Mouse (Mus musculus): ENCODE results near the gene Dhx8. TPM values are rescaled to one million over a fixed set of nuclear protein-coding genes. Genes with fewer than 3 reads are reported as not detected.

Gene Dhx8
- total RNA-seq, 4 experiments from 2014 or later = 30.7 to 36.4 (median 32.0) TPM

- no peak for DNase-seq (ENCODE audit: low spot score in 2 of 2)
Measured at GRCm38 (mm10) chr11:101798083-101798482, 65.4 kb downstream of the Dhx8 start.

- no peak for DNase-seq (ENCODE audit: low spot score in 2 of 2)
Measured at GRCm38 (mm10) chr11:101801386-101801785, 68.7 kb downstream of the Dhx8 start.

- no peak for DNase-seq (ENCODE audit: low spot score in 2 of 2)
Measured at GRCm38 (mm10) chr11:101805113-101805704, 72.5 kb downstream of the Dhx8 start.

- DNase-seq (ENCODE audit: low spot score in 2 of 2) = no peak
Measured at GRCm38 (mm10) chr11:101806741-101807140, 74.0 kb downstream of the Dhx8 start.

- peak in 1 of 2 experiments; percentile 50 for DNase-seq (ENCODE audit: low spot score in 2 of 2)
Measured at GRCm38 (mm10) chr11:101807266-101807665, 74.5 kb downstream of the Dhx8 start.

- DNase-seq (ENCODE audit: low spot score in 2 of 2) = no peak
Measured at GRCm38 (mm10) chr11:101809060-101809828, 76.5 kb downstream of the Dhx8 start.

- DNase-seq (ENCODE audit: low spot score in 2 of 2) = peak; percentile 57 to 82
Measured at GRCm38 (mm10) chr11:101813259-101813658, 80.5 kb downstream of the Dhx8 start.

- DNase-seq (ENCODE audit: low spot score in 2 of 2) = peak; percentile 42 to 68
Measured at GRCm38 (mm10) chr11:101814375-101815102, 81.8 kb downstream of the Dhx8 start.

GRCm38 (mm10) chr11:101815103-101816085 is 82.7 kb downstream of the Dhx8 start:
- no peak for DNase-seq (ENCODE audit: low spot score in 2 of 2)

Other genes with a start within 250 kb of the Dhx8 start
- 1 to 10 TPM in 3 of 4 experiments, under 1 TPM in 1; 0.78 to 1.4 (median 1.3) TPM for gene Brca1, start 181.0 kb upstream of the Dhx8 start, total RNA-seq (2022)
- 100 to 1,000 TPM; 131 to 144 (median 133) TPM for gene Nbr1, start 180.8 kb upstream of the Dhx8 start, total RNA-seq (2022)
- 1 to 10 TPM in 3 of 4 experiments, under 1 TPM in 1; 0.97 to 3.1 (median 2.2) TPM for gene Tmem106a, start 150.7 kb upstream of the Dhx8 start, total RNA-seq (2022)
- gene Gm11634, start 133.7 kb upstream of the Dhx8 start, total RNA-seq (2022) = not detected
- gene Rdm1, start 105.7 kb upstream of the Dhx8 start, total RNA-seq (2022) = 10 to 100 TPM in 2 of 4 experiments, 1 to 10 TPM in 2; 7.8 to 11.5 (median 9.5) TPM
- gene Arl4d, start 67.4 kb upstream of the Dhx8 start, total RNA-seq (2022) = 10 to 100 TPM; 25.0 to 36.9 (median 30.7) TPM
- 10 to 100 TPM; 10.2 to 13.5 (median 11.1) TPM for gene Etv4, start 52.5 kb downstream of the Dhx8 start, total RNA-seq (2022)
- gene Meox1, start 161.5 kb downstream of the Dhx8 start, total RNA-seq (2022) = under 1 TPM; 0.26 to 0.74 (median 0.54) TPM
- gene Sost, start 234.1 kb downstream of the Dhx8 start, total RNA-seq (2022) = under 1 TPM in 1 of 4 experiments, not detected in 3; 0.19 TPM

Data from left cerebral cortex, adult 8-10 months (tissue).